Mouse (Mus musculus) inflammation-experienced regulatory T-cells, adult 6 months (primary cell): Measurements from ENCODE around the gene Anapc16. TPM values are rescaled to one million over a fixed set of nuclear protein-coding genes. Genes with fewer than 3 reads are reported as not detected.

ENCODE experiments used
- ATAC-seq: one replicate; pipeline ENCODE4 v1.8.0; 2017
- polyA plus RNA-seq, 3 experiments: library from polyadenylated mRNA; unstranded; fragments of 100-300 nt; shearing (Covaris generic); gene quantifications; one replicate each; pipeline ENCODE4 v1.2.1; 2017

The Anapc16 gene
- polyA plus RNA-seq, 3 experiments from 2014 or later = 89.0 to 99.4 (median 91.1) TPM

DNA sequence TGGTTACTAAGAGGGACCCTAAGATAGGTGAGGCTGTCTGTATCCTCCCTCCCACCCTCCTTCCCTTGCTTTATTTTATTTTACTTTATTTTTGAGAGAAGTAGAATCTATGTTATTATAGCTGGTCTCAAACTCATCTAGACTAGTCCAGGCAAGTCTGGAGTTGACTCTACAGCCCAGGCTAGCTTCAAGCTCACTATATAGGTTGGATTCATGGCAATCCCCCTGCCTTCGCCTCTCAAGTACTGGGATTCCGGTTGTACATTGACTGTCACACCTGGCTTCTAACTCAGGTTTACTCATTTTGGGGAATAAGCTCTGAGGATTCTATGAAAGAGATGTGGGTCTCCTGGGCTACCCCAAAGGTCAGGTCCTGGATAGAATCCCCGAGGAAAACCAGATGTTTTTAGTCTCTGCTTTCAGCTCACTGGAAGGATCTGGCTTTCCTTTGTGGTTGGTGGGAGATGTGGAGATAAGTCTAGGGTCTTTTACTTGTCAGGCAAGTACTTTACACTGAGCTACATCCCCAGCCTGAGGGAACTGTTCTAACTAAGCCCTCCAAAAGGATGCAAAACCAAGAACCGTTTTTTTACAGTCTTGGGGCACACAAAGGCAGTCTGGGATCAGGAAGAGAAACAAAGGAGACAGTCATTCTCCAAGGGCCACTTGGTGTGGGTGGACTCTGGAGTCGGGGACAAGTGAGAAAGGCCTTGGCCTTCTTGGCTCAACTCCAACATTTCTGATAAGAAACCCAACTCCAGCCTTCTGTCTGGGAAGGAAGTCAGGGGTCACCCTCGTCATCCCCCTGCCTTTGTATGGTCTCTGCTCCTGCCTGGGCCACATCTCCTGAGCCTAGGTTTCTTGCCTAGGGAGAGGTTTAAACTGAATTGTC is 54.3 kb downstream of the Anapc16 start:
- ATAC-seq = no peak

DNA sequence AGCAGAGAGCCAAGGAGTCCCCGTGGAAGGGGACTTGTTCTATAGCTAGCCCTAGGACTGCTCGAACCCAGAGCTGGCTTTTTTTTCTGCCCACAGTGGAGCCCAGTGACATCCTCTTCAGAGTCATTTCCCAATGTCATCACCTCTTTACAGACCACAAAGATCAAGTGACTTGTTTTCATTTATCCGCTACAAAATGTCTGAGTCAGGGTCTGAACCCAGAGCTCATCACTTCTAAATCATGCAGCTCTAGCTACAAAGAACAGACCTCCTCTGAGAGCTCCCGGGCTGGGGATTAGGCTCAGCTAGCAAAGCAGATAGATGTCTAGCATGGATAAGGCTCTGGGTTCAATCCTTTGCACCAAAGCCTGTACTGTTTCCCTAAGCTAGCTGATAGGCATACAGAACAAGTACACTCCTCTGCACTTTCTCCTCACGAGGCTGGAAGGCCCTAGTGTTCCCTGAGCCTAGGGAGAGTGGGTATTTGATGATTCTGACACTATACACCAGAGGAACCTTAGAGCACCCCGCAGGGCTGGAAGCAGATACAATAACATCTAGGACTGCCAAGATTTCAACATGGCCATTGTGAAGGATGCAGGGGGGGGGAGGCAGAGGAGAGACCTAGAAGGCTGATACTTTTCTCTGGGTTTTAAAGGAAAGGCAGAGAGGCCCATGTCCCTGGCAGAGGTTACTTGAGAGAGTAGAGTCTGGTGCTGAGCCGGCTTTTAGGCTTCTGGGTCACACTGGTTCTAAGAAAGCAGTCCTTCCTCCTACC is 55.5 kb downstream of the Anapc16 start:
- peak; percentile 8 for ATAC-seq

- no peak for ATAC-seq
Measured at GRCm38 (mm10) chr10:59946362-59946761, 56.6 kb downstream of the Anapc16 start.

DNA sequence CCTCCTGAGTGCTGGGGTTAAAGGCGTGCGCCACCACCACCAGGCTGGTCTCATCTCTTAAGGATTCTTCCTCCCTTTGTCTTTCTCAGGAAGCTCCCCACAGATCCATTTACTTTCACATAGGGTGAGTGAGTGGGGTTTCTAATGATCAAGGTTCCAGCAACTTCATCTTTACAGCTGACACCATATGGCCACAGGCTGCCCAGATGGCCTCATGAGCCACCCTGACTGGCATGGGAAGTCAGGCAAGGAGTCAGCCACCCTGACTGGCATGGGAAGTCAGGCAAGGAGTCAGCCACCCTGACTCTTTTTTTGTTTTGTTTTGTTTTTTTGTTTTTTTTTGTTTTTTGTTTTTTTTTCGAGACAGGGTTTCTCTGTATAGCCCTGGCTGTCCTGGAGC is 57.5 kb downstream of the Anapc16 start:
- ATAC-seq = no peak

DNA sequence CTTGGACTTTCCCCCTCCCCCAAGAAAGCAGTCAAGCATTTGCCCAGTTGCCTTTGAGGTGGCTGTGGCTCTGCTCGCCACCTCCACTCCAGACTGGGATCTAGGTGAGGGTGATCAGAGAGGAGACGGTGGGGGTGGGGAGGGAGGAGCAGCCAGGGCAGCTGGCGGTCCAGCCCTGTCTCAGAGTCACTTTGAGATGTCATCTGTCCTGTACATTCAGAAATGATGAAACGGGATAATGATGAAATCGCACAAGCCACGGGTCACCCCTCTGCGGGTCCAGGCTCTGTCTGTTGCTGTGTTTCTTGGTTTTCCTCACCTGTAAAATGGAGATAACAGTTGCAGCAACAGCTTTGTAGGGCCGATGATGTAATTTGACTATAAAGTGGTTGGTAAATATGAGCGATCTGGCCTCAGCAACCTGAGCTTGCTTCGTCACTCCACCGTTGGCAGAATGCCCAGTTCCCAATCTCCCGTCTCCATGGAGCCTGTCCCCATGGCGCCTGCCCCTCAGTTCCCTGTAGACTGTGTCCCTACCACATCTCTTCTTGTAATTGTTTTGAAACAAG is 59.4 kb downstream of the Anapc16 start:
- no peak for ATAC-seq

- no peak for ATAC-seq
Measured at GRCm38 (mm10) chr10:59942847-59943420, 60.0 kb downstream of the Anapc16 start.

- no peak for ATAC-seq
Measured at GRCm38 (mm10) chr10:59942281-59942846, 60.6 kb downstream of the Anapc16 start.

DNA sequence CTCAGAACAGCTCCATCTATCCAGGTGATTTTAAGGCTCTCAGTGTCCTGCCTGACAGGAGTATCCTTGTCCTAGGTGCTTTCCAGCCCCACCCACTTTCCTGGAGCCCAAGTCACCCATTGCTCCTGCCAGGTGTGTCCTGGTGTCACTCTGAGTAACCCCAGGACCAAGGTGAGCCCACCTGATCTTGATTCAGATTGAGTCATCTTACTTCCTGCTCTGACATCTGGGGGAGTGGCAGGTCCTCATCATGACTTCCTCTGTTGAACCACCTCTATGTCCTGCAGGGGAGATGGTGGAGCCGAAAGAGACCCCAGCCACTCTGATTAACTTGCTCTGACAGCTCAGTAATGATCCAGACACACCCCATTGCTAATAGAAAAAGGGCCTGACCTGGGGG is 63.9 kb downstream of the Anapc16 start:
- peak; percentile 89 for ATAC-seq

DNA sequence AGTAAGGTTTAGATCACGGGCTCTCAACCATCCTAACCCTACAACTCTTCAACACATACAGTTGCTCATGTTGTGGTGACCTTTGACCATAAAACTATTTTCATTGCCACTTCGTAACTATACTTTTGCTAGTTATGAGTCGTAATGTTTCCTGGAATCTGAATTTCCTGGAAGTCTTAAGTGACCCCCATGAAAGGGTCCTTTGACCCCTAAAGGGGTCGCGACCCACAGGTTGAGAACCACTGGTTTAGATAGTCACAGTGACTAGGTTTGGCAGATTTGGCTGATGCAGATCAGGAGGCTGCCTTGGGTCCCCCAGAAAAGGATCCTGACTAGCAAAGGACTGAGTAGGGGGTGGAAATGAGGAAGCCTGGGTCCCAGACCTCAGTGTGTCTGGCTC is 64.3 kb downstream of the Anapc16 start:
- ATAC-seq = no peak

Other genes with a start within 250 kb of the Anapc16 start
- gene Dnajb12, start 123.6 kb downstream of the Anapc16 start, polyA plus RNA-seq = 10 to 100 TPM; 15.7 to 18.1 (median 17.4) TPM
- 10 to 100 TPM; 11.5 to 25.9 (median 14.4) TPM for gene Ddit4, start 51.3 kb downstream of the Anapc16 start, polyA plus RNA-seq
- 10 to 100 TPM; 33.7 to 57.6 (median 44.3) TPM for gene Ascc1, start 330 bp downstream of the Anapc16 start, polyA plus RNA-seq
- gene Spock2, start 103.1 kb upstream of the Anapc16 start, polyA plus RNA-seq = 1 to 10 TPM; 1.5 to 8.7 (median 8.0) TPM
- under 1 TPM in 2 of 3 experiments, not detected in 1; 0.36 to 0.40 TPM for gene Chst3, start 216.1 kb upstream of the Anapc16 start, polyA plus RNA-seq